Mouse (Mus musculus) kidney, embryonic 15.5 days (tissue): ENCODE data around the gene Palm2. TPM values are rescaled to one million over a fixed set of nuclear protein-coding genes. Genes with fewer than 3 reads are reported as not detected.

ENCODE experiments used
- ATAC-seq: fragments of 200-750 bp; cut with Nextera tagmentation; replicated peaks from 2 replicates; pipeline ENCODE4 v1.8.0; 2017; ENCODE audit warnings: moderate TSS enrichment; ENCODE audit not compliant: low FRiP score
- H3K27ac ChIP-seq: fragments of 300-500 bp; sonication (generic); 2 replicates; pipeline ENCODE4 v1.5.1; 2015; ENCODE audit warnings: mild to moderate bottlenecking, inconsistent platforms
- H3K27me3 ChIP-seq: fragments of 300-500 bp; sonication (generic); 2 replicates; pipeline ENCODE4 v1.6.1; 2015; ENCODE audit warnings: inconsistent platforms
- H3K36me3 ChIP-seq: fragments of 300-500 bp; sonication (generic); 2 replicates; pipeline ENCODE4 v1.6.1; 2015; ENCODE audit warnings: inconsistent platforms
- H3K4me1 ChIP-seq: fragments of 300-500 bp; sonication (generic); 2 replicates; pipeline ENCODE4 v1.6.1; 2015; ENCODE audit warnings: inconsistent platforms
- H3K4me2 ChIP-seq: fragments of 300-500 bp; sonication (generic); 2 replicates; pipeline ENCODE4 v1.6.1; 2015; ENCODE audit warnings: moderate library complexity, mild to moderate bottlenecking, inconsistent platforms
- H3K4me3 ChIP-seq: fragments of 300-500 bp; sonication (generic); replicated peaks from 2 replicates; pipeline ENCODE4 v1.5.1; 2015; ENCODE audit warnings: mild to moderate bottlenecking, inconsistent platforms
- H3K9ac ChIP-seq: fragments of 300-500 bp; sonication (generic); 2 replicates; pipeline ENCODE4 v1.6.1; 2015; ENCODE audit warnings: mild to moderate bottlenecking, inconsistent platforms
- H3K9me3 ChIP-seq: fragments of 300-500 bp; sonication (generic); replicated peaks from 2 replicates; pipeline ENCODE4 v1.6.1; 2016; ENCODE audit warnings: inconsistent platforms
- WGBS: fragments of 180-500 bp; shearing (Covaris S2); methylation state at CpG from one replicate; pipeline ENCODE4 v1.1.7; 2015; ENCODE audit warnings: mixed read lengths; 5-methylcytosine and 5-hydroxymethylcytosine counted together
- polyA plus RNA-seq: library from polyadenylated mRNA; unstranded; fragments of >200 nt; fragmentation: Nextera tagmentation; extraction: Ambion mirVana; gene quantifications from 2 replicates; pipeline ENCODE4 v1.2.1, GENCODE M21; 2015

Palm2 gene
- polyA plus RNA-seq, 1 experiment from 2014 or later, result 1.9 TPM

DNA sequence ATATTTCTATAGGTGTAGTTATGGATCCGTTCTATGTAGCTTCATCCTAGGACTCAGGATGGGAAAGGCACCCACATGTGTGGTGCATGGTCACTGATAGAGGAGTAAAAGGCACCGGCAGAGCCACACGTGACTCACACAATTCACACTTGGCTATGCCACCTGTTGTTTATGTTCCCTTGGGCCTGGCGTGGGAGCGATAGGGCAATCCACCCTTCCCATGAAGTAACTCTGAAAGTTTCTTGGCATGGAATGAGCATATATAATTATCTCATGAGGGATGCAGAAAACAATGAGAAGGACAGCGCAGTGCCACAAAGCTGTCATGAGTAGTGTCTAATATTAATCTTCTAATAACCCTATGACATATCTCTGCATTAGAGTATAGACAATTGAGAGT, 296.0 kb downstream of the Palm2 start:
- Histone ChIP-seq H3K4me1 (no peaks in the 10 kb centered on the region), H3K9ac (no peak overlapping the region), H3K36me3 (no peaks in the 10 kb centered on the region), H3K27me3 (no peaks in the 10 kb centered on the region), H3K4me2 (no peak overlapping the region), H3K4me3 (no peak overlapping the region), H3K27ac (no peak overlapping the region), H3K9me3 (no peaks in the 10 kb centered on the region)
- WGBS, result 92% methylated on average over 6 of the region's 6 CpGs
- ATAC-seq, result no peak

DNA sequence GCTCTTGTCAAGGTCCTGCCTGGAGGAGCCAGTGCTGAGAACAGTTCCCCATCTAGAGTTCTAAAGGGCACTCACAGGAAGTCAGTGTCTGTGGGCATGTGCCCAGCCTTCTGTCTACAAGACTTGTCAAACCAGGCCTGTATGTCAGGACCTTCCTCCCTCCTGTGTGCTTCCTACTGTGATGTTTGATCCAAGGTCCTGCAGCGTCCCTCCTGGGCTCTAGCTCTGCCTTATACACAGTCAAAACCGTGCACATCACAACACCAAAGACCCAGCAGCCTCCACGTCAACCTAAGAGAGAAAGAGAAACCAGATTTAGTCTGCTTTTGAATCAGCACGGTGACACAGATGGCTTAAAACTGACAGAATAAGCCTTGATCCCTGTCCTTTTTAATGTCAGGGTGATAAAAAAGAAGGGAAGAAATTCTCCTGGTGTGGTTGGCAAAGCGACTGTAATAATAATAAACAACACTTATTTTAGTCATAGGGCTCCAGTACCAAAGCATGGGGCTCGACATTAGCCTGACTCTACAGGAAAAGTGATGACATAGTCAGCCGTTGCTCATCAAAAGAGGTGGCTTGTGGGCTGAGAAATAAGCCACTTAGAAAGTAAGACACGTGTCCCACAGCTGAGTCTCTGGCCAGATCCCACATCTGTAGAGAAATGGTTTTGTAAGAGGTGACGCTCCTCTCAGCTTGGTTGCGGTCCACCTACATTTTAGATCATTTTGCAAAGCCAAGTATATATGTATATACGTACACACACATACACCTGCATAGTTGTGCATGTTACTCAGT, 297.0 kb downstream of the Palm2 start:
- Histone ChIP-seq H3K9me3 (no peaks in the 10 kb centered on the region), H3K4me2 (no peak overlapping the region), H3K9ac (no peak overlapping the region), H3K4me1 (no peaks in the 10 kb centered on the region), H3K36me3 (no peaks in the 10 kb centered on the region), H3K4me3 (no peak overlapping the region), H3K27me3 (no peaks in the 10 kb centered on the region), H3K27ac (no peak overlapping the region)
- WGBS, result 81% methylated on average over 11 of the region's 11 CpGs
- no peak for ATAC-seq

DNA sequence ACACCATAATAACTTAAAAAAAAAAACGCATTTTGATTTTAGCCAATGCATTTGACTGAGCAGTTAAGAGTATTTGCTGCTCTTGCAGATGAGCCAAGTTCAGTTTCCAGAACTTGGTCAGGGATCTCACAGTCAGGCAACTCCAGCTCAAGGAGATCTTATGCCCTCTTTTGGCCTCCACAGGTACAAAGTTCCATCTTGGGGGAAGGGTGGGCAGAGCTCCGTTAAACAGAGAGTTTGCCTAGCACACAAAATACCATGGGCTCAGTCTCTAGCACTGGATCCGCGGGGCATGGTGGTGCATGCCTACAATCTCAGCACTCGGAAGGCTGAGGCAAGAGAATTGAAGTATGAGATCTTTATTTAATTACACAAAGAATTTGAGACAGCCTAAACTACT, 298.3 kb downstream of the Palm2 start:
- Histone ChIP-seq H3K27me3 (no peaks in the 10 kb centered on the region), H3K27ac (no peak overlapping the region), H3K9ac (no peak overlapping the region), H3K36me3 (no peaks in the 10 kb centered on the region), H3K4me2 (no peak overlapping the region), H3K4me3 (no peak overlapping the region), H3K4me1 (no peaks in the 10 kb centered on the region), H3K9me3 (no peaks in the 10 kb centered on the region)
- 82% methylated on average over 5 of the region's 5 CpGs for WGBS
- no peak for ATAC-seq

DNA sequence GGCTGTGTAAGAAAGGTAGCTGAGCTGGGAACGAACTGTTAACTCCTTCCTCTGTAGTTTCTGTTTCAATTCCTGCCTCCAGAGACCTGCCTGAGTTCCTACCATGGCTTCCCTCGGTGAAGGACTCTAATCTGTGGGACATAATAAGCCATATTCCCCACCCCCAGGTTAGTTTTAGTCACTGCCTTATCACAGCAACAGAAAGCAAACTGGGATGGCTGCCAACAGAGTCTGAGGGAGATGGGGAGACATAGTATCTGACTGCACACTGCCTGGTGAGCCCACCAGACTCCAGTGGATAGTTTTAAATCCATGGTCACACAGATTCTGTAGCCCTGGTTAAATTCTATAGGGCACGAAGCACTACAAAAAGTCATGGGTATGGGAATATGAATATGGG, 299.4 kb downstream of the Palm2 start:
- Histone ChIP-seq H3K9ac (no peak overlapping the region), H3K36me3 (no peaks in the 10 kb centered on the region), H3K27ac (no peak overlapping the region), H3K4me1 (no peaks in the 10 kb centered on the region), H3K4me2 (no peak overlapping the region), H3K4me3 (no peak overlapping the region), H3K9me3 (no peaks in the 10 kb centered on the region), H3K27me3 (no peaks in the 10 kb centered on the region)
- whole genome bisulfite sequencing, result 72% methylated on average over 3 of the region's 3 CpGs
- no peak for ATAC-seq

DNA sequence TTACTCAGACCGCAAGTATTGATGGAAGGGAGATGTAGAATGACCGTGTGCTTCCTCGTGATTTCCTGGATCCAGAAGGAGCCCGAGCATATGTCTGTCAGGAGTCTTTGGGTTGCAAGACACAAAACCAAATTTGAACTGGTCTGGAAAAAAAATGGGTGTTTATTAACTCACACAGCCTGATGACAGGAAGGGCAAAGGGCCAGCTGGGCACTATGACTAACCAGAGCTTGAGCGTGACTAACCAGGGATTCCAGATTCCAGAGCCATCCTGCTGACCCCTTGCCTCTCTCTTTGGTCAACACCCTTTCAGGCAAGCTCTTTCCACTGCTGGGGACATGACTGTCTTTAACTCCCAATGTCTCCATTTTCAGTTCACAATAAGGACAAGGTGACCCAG, 301.4 kb downstream of the Palm2 start:
- peak overlapping the region; percentile 47; the same call in 1 of the 2 replicates for H3K27ac ChIP-seq
- H3K9me3 ChIP-seq, result no peaks in the 10 kb centered on the region
- no peaks in the 10 kb centered on the region for H3K27me3 ChIP-seq
- H3K36me3 ChIP-seq, result no peaks in the 10 kb centered on the region
- H3K9ac ChIP-seq, result no peak overlapping the region
- no peak overlapping the region for H3K4me3 ChIP-seq
- H3K4me1 ChIP-seq, result peaks cover 10% of the 10 kb centered on the region; the same call in 1 of the 2 replicates
- WGBS, result 77% methylated on average over 5 of the region's 5 CpGs
- peak; percentile 53; the same call in 1 of the 2 replicates for ATAC-seq
- no peak overlapping the region for H3K4me2 ChIP-seq

DNA sequence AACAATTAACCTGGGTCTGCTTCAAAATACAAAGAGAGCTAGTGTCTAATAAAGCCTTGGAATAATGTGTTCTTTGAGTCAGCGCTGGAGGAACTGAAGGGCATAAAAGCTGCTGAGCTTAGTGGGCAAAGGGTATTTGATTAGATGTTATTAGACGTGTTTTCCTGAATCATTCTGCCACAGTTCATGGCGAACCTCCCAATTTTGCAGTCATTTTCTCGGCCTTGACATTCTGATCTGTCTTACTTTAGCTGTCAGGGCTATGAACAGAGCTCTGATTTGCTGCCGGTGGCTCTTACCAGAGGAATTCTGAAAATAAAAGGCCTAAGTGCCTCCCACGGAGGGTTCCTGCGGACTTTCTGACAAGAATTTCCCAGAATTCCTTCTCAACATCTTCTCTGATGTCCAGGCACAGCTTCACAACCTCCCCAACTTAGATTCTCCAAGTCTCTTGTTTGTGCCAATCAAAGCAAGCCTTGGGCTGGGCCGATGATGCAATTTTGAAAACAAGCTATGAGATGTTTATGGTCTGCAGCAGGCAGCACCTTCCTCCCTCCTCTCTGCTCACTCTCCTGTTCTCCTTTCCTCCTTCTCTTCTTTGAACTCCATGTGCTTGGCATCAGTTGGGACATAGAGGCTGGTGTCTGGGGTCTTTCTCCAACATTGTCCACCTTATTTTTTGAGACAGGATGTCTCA, 305.0 kb downstream of the Palm2 start:
- H3K36me3 ChIP-seq, result no peaks in the 10 kb centered on the region
- H3K9me3 ChIP-seq, result no peaks in the 10 kb centered on the region
- no peak overlapping the region for H3K4me2 ChIP-seq
- no peak overlapping the region for H3K27ac ChIP-seq
- no peaks in the 10 kb centered on the region for H3K27me3 ChIP-seq
- no peak for ATAC-seq
- WGBS, result 41% methylated on average over 8 of the region's 8 CpGs
- H3K4me1 ChIP-seq, result peaks cover 22% of the 10 kb centered on the region
- H3K4me3 ChIP-seq, result no peak overlapping the region
- no peak overlapping the region for H3K9ac ChIP-seq

DNA sequence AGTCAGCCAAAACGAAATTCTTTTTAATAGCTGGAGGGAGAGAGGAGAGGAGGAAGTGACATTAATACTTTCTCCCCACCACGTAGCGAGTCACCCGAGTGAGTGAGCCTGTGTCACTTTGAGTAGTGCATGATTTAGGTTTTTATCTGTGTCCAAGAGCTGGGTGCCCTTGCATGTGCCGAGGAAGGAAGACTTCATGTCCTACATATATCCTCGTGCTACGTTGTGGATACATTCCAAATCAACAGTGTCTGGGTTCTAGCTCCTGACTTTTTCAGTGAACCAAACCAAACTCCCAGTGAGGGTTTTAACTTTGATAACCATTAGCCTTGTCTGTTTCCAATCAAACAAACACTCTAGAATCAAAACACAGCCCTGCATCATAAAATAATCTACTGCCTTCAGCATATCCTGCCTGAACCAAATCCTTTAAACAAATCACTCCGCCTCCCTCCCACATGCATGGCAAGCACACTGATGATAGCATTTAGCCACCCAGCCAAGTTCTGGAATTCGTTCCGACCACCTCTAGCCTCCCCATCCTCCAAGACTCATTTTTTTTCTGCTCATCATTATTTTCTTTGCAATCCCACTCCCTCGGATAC, 309.4 kb downstream of the Palm2 start:
- Histone ChIP-seq H3K9me3 (no peaks in the 10 kb centered on the region), H3K36me3 (no peaks in the 10 kb centered on the region), H3K9ac (no peak overlapping the region), H3K27me3 (no peaks in the 10 kb centered on the region), H3K27ac (no peak overlapping the region), H3K4me1 (peaks cover 26% of the 10 kb centered on the region), H3K4me2 (no peak overlapping the region), H3K4me3 (no peak overlapping the region)
- ATAC-seq, result no peak
- 31% methylated on average over 11 of the region's 11 CpGs for WGBS

DNA sequence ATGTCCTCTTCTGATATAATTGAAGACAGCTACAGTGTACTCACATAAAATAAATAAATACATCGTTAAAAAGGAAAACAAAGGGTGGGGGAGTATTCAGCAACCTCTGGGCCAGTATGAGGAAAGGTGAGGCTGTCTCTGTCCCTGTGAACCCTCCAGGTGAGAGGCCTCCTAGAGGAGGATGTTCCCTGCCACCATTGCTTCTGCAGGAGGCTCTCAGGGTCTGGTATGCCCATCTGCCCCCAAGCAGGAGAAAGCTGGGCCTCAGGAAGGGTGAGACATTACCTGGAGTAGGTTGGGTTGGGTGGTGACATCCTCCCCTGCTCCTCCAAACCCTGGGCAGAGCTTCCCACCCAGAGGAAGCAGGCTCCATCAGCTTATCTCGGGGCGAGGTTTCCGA, 316.6 kb downstream of the Palm2 start:
- 41% methylated on average over 4 of the region's 4 CpGs for WGBS
- H3K27me3 ChIP-seq, result no peaks in the 10 kb centered on the region
- H3K9ac ChIP-seq, result no peak overlapping the region
- ATAC-seq, result no peak
- H3K9me3 ChIP-seq, result no peaks in the 10 kb centered on the region
- H3K27ac ChIP-seq, result no peak overlapping the region
- H3K4me1 ChIP-seq, result peaks cover 14% of the 10 kb centered on the region
- no peak overlapping the region for H3K4me3 ChIP-seq
- no peak overlapping the region for H3K4me2 ChIP-seq
- H3K36me3 ChIP-seq, result no peaks in the 10 kb centered on the region

DNA sequence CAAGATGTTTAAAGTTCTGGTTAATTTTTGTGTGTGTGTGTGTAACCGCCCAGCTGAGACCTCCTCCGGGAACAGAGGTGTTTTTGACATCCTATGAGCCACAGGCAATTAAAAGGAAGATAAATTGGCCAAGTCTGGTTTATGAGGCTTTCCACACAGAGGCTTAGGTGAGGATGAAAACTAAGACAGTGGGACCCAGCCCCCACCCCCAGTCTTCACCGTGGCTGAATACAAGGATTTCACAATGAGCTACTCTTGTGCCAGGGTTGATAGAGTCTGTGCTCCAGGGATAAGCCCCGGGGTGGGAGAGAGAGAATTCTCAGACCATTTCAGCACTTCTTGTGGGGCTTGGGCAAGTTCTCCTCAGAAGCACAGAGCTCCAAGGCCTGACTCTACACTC, 317.0 kb downstream of the Palm2 start:
- no peaks in the 10 kb centered on the region for H3K9me3 ChIP-seq
- H3K27ac ChIP-seq, result no peak overlapping the region
- no peaks in the 10 kb centered on the region for H3K27me3 ChIP-seq
- ATAC-seq, result 0 out of 2 replicates have a peak, but pooled peaks have one; percentile 33
- H3K4me3 ChIP-seq, result no peak overlapping the region
- WGBS, result 36% methylated on average over 4 of the region's 4 CpGs
- no peaks in the 10 kb centered on the region for H3K36me3 ChIP-seq
- no peak overlapping the region for H3K4me2 ChIP-seq
- no peak overlapping the region for H3K9ac ChIP-seq
- peaks cover 14% of the 10 kb centered on the region for H3K4me1 ChIP-seq

DNA sequence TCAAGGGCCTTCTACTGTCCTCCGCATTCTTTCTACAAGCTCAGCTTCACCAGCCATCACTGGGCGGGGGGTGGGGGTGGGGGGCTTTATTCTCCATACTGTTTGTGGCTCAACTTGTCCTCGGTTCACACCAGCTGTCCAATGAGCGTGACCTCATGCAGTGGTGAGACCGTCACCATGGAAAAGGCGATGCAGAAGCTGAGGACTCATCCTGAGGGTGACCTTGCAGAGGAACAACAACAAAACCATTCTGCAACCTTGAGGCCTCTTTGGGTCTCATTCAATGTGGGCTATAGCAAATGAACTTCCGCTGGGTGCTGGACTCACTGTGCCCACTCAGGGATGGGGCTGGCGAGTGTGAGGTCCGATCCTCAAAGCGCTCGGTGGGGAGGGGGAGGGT, 317.5 kb downstream of the Palm2 start:
- no peak overlapping the region for H3K4me2 ChIP-seq
- no peaks in the 10 kb centered on the region for H3K27me3 ChIP-seq
- H3K9ac ChIP-seq, result no peak overlapping the region
- 77% methylated on average over 11 of the region's 11 CpGs for WGBS
- H3K4me3 ChIP-seq, result no peak overlapping the region
- ATAC-seq, result peak; percentile 53; the same call in 1 of the 2 replicates
- no peak overlapping the region for H3K27ac ChIP-seq
- peaks cover 14% of the 10 kb centered on the region for H3K4me1 ChIP-seq
- H3K36me3 ChIP-seq, result no peaks in the 10 kb centered on the region
- H3K9me3 ChIP-seq, result no peaks in the 10 kb centered on the region

DNA sequence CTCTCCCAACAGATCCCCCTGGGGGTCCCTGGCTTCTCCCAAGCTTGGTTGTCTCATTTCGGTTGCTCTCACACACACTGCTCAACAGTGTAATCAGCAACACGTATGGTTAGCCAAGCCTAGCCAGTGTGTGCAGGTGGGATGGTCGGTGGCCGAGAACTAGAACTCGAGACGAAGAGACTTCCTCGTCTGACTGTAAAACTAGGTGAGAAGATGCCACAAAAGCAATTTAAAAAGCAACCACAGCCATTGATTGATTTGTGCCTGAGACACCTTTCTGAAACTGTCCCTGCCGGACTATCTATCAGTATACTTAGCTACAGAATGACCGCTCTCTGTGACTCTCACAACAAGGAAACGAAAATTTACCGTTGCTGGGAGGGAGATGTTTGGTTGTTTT, 321.0 kb downstream of the Palm2 start:
- Histone ChIP-seq H3K36me3 (no peaks in the 10 kb centered on the region), H3K4me2 (no peak overlapping the region), H3K4me1 (peaks cover 24% of the 10 kb centered on the region), H3K27me3 (no peaks in the 10 kb centered on the region), H3K9me3 (no peaks in the 10 kb centered on the region), H3K27ac (no peak overlapping the region), H3K9ac (no peak overlapping the region), H3K4me3 (no peak overlapping the region)
- no peak for ATAC-seq
- 67% methylated on average over 11 of the region's 11 CpGs for WGBS

DNA sequence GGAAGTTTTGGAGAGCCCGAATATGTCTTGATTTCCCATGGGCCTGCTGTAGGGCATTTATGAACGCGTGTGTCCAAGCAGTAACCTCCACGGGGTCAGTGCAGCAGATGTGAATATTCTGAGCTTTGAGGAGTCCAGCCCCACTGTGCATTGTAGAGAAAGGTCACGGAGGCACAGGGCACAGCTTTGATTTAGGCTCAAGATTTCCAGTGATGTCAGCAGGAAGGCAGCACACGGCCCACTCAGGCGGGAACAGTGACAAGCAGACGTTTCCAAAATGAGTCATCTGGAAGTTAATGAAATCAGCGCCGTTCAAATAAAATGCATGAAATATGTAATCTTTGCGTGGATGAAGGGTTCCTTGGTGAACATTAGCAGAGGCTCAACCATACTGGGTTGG, 323.9 kb downstream of the Palm2 start:
- no peak for ATAC-seq
- peaks cover 14% of the 10 kb centered on the region for H3K4me1 ChIP-seq
- no peak overlapping the region for H3K9ac ChIP-seq
- no peak overlapping the region for H3K4me2 ChIP-seq
- no peaks in the 10 kb centered on the region for H3K9me3 ChIP-seq
- WGBS, result 43% methylated on average over 11 of the region's 11 CpGs
- no peaks in the 10 kb centered on the region for H3K36me3 ChIP-seq
- H3K4me3 ChIP-seq, result no peak overlapping the region
- H3K27ac ChIP-seq, result no peak overlapping the region
- H3K27me3 ChIP-seq, result no peaks in the 10 kb centered on the region
